Mouse (Mus musculus): ENCODE measurements around the gene Ugt1a7c. TPM values are rescaled to one million over a fixed set of nuclear protein-coding genes. Genes with fewer than 3 reads are reported as not detected.

Ugt1a7c gene
- polyA plus RNA-seq, 1 experiment from 2014 or later = 1.1 TPM

- DNase-seq (ENCODE audit: low spot score) = no peak
- WGBS = 44% methylated on average over 6 of the region's 6 CpGs
- H3K36me3 ChIP-seq = no peaks in the 10 kb centered on the region
Measured at GRCm38 (mm10) chr1:88246386-88246785, 151.5 kb downstream of the Ugt1a7c start.

GRCm38 (mm10) chr1:88247660-88248059 lies 152.8 kb downstream of the Ugt1a7c start:
- WGBS = 54% methylated on average over 2 of the region's 2 CpGs
- H3K4me3 ChIP-seq = no peak overlapping the region

More at GRCm38 (mm10) chr1:88246386-88246785, 151.5 kb downstream of the Ugt1a7c start:
- H3K27me3 ChIP-seq (ENCODE audit: insufficient read depth, poor library complexity, severe bottlenecking) = no peaks in the 10 kb centered on the region
- no peak overlapping the region for H3K4me3 ChIP-seq
- no peaks in the 10 kb centered on the region for H3K4me1 ChIP-seq (replicated peaks)
- no peak overlapping the region for H3K27ac ChIP-seq
- H3K9me3 ChIP-seq = peaks cover 99% of the 10 kb centered on the region

GRCm38 (mm10) chr1:88248658-88249057 lies 153.8 kb downstream of the Ugt1a7c start:
- Histone ChIP-seq H3K27ac (no peak overlapping the region), H3K9me3 (peaks cover 98% of the 10 kb centered on the region), H3K27me3 (ENCODE audit: insufficient read depth, poor library complexity, severe bottlenecking) (no peaks in the 10 kb centered on the region), H3K4me1 (replicated peaks) (no peaks in the 10 kb centered on the region), H3K4me3 (no peak overlapping the region), H3K36me3 (no peaks in the 10 kb centered on the region)
- DNase-seq (ENCODE audit: low spot score) = no peak
- 71% methylated on average over 4 of the region's 4 CpGs for WGBS

More at GRCm38 (mm10) chr1:88247660-88248059, 152.8 kb downstream of the Ugt1a7c start:
- Histone ChIP-seq H3K27me3 (ENCODE audit: insufficient read depth, poor library complexity, severe bottlenecking) (no peaks in the 10 kb centered on the region), H3K9me3 (peaks cover 97% of the 10 kb centered on the region), H3K27ac (no peak overlapping the region), H3K4me1 (replicated peaks) (no peaks in the 10 kb centered on the region), H3K36me3 (no peaks in the 10 kb centered on the region)
- no peak for DNase-seq (ENCODE audit: low spot score)

GRCm38 (mm10) chr1:88249596-88249995 lies 154.7 kb downstream of the Ugt1a7c start:
- 76% methylated on average over 7 of the region's 7 CpGs for WGBS
- Histone ChIP-seq H3K4me3 (no peak overlapping the region), H3K36me3 (no peaks in the 10 kb centered on the region), H3K27ac (no peak overlapping the region), H3K4me1 (replicated peaks) (no peaks in the 10 kb centered on the region), H3K27me3 (ENCODE audit: insufficient read depth, poor library complexity, severe bottlenecking) (no peaks in the 10 kb centered on the region), H3K9me3 (peaks cover 98% of the 10 kb centered on the region)
- no peak for DNase-seq (ENCODE audit: low spot score)

- H3K36me3 ChIP-seq = no peaks in the 10 kb centered on the region
- H3K4me1 ChIP-seq (replicated peaks) = no peaks in the 10 kb centered on the region
- no peak overlapping the region for H3K27ac ChIP-seq
- no peak for DNase-seq (ENCODE audit: low spot score)
- 83% methylated on average over 5 of the region's 5 CpGs for WGBS
- H3K9me3 ChIP-seq = peaks cover 98% of the 10 kb centered on the region
- H3K27me3 ChIP-seq (ENCODE audit: insufficient read depth, poor library complexity, severe bottlenecking) = no peaks in the 10 kb centered on the region
- no peak overlapping the region for H3K4me3 ChIP-seq
Measured at GRCm38 (mm10) chr1:88250023-88250422, 155.2 kb downstream of the Ugt1a7c start.

GRCm38 (mm10) chr1:88253106-88253505 lies 158.2 kb downstream of the Ugt1a7c start:
- no peak for DNase-seq (ENCODE audit: low spot score)
- Histone ChIP-seq H3K27me3 (ENCODE audit: insufficient read depth, poor library complexity, severe bottlenecking) (no peaks in the 10 kb centered on the region), H3K36me3 (no peaks in the 10 kb centered on the region), H3K4me1 (replicated peaks) (no peaks in the 10 kb centered on the region), H3K27ac (no peak overlapping the region), H3K4me3 (no peak overlapping the region), H3K9me3 (peaks cover 98% of the 10 kb centered on the region)
- WGBS = 74% methylated on average over 8 of the region's 8 CpGs

GRCm38 (mm10) chr1:88253540-88253939 lies 158.7 kb downstream of the Ugt1a7c start:
- peaks cover 98% of the 10 kb centered on the region for H3K9me3 ChIP-seq
- 73% methylated on average over 6 of the region's 6 CpGs for WGBS
- H3K4me3 ChIP-seq = no peak overlapping the region
- no peak for DNase-seq (ENCODE audit: low spot score)
- H3K36me3 ChIP-seq = no peaks in the 10 kb centered on the region
- no peak overlapping the region for H3K27ac ChIP-seq
- no peaks in the 10 kb centered on the region for H3K4me1 ChIP-seq (replicated peaks)
- H3K27me3 ChIP-seq (ENCODE audit: insufficient read depth, poor library complexity, severe bottlenecking) = no peaks in the 10 kb centered on the region

- DNase-seq (ENCODE audit: low spot score) = no peak
- Histone ChIP-seq H3K27me3 (ENCODE audit: insufficient read depth, poor library complexity, severe bottlenecking) (no peaks in the 10 kb centered on the region), H3K27ac (no peak overlapping the region), H3K4me1 (replicated peaks) (no peaks in the 10 kb centered on the region), H3K4me3 (no peak overlapping the region), H3K36me3 (peaks cover 8% of the 10 kb centered on the region), H3K9me3 (peaks cover 98% of the 10 kb centered on the region)
- 88% methylated on average over 12 of the region's 12 CpGs for WGBS
Measured at GRCm38 (mm10) chr1:88254793-88255465, 160.1 kb downstream of the Ugt1a7c start.

- Histone ChIP-seq H3K4me3 (no peak overlapping the region), H3K27ac (no peak overlapping the region), H3K36me3 (peaks cover 14% of the 10 kb centered on the region), H3K9me3 (peaks cover 98% of the 10 kb centered on the region), H3K27me3 (ENCODE audit: insufficient read depth, poor library complexity, severe bottlenecking) (no peaks in the 10 kb centered on the region), H3K4me1 (replicated peaks) (no peaks in the 10 kb centered on the region)
- 57% methylated on average over 2 of the region's 2 CpGs for WGBS
- DNase-seq (ENCODE audit: low spot score) = no peak
Measured at GRCm38 (mm10) chr1:88255466-88255857, 160.6 kb downstream of the Ugt1a7c start.

GRCm38 (mm10) chr1:88255989-88256754 lies 161.3 kb downstream of the Ugt1a7c start:
- H3K27me3 ChIP-seq (ENCODE audit: insufficient read depth, poor library complexity, severe bottlenecking) = no peaks in the 10 kb centered on the region
- H3K36me3 ChIP-seq = peaks cover 21% of the 10 kb centered on the region
- no peak for DNase-seq (ENCODE audit: low spot score)
- WGBS = 83% methylated on average over 13 of the region's 13 CpGs
- no peak overlapping the region for H3K4me3 ChIP-seq
- H3K27ac ChIP-seq = no peak overlapping the region
- H3K9me3 ChIP-seq = peaks cover 98% of the 10 kb centered on the region
- no peaks in the 10 kb centered on the region for H3K4me1 ChIP-seq (replicated peaks)

GRCm38 (mm10) chr1:88256886-88257663 lies 162.2 kb downstream of the Ugt1a7c start:
- H3K27me3 ChIP-seq (ENCODE audit: insufficient read depth, poor library complexity, severe bottlenecking) = no peaks in the 10 kb centered on the region
- no peaks in the 10 kb centered on the region for H3K4me1 ChIP-seq (replicated peaks)
- no peak for DNase-seq (ENCODE audit: low spot score)
- H3K36me3 ChIP-seq = peaks cover 30% of the 10 kb centered on the region
- no peak overlapping the region for H3K4me3 ChIP-seq
- 82% methylated on average over 10 of the region's 10 CpGs for WGBS
- peaks cover 99% of the 10 kb centered on the region for H3K9me3 ChIP-seq
- H3K27ac ChIP-seq = no peak overlapping the region

GRCm38 (mm10) chr1:88257681-88258080 lies 162.8 kb downstream of the Ugt1a7c start:
- peaks cover 99% of the 10 kb centered on the region for H3K9me3 ChIP-seq
- H3K27ac ChIP-seq = no peak overlapping the region
- no peaks in the 10 kb centered on the region for H3K27me3 ChIP-seq (ENCODE audit: insufficient read depth, poor library complexity, severe bottlenecking)
- DNase-seq (ENCODE audit: low spot score) = no peak
- H3K4me1 ChIP-seq (replicated peaks) = no peaks in the 10 kb centered on the region
- peaks cover 36% of the 10 kb centered on the region for H3K36me3 ChIP-seq
- H3K4me3 ChIP-seq = no peak overlapping the region
- WGBS = 80% methylated on average over 6 of the region's 6 CpGs

- H3K36me3 ChIP-seq = peaks cover 43% of the 10 kb centered on the region
- H3K4me1 ChIP-seq (replicated peaks) = no peaks in the 10 kb centered on the region
- 69% methylated on average over 6 of the region's 6 CpGs for WGBS
- peaks cover 99% of the 10 kb centered on the region for H3K9me3 ChIP-seq
- no peak overlapping the region for H3K27ac ChIP-seq
- no peak overlapping the region for H3K4me3 ChIP-seq
- no peak for DNase-seq (ENCODE audit: low spot score)
- no peaks in the 10 kb centered on the region for H3K27me3 ChIP-seq (ENCODE audit: insufficient read depth, poor library complexity, severe bottlenecking)
Measured at GRCm38 (mm10) chr1:88258361-88258760, 163.5 kb downstream of the Ugt1a7c start.

Data from hindbrain, embryonic 10.5 days (tissue).